Mouse (Mus musculus): ENCODE measurements around the gene Tmtc2.

DNA sequence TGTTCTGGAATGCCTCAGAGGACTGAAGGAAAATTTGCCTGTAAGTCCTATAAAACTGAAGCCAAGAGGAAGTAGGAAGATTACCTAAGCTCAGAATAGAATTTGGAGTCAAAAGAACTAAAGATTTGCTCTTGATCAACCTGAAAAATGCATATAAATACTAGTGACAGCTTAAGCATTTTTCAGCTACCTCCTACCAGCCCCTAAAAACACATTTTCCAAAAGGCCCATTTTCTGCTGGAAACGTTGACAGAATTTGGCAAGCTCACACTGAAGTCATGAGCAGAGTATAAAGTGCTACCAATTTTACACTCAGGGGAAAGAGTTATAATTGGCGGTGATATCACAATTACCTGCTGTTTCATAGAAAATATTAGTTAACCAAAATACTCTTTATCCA is 285.8 kb downstream of the Tmtc2 start:
- TF ChIP-seq CTCF (IDR thresholded peaks at IDR 0.05; ENCODE audit: low read depth) = no peak
- TF ChIP-seq EP300 (IDR thresholded peaks at IDR 0.05; ENCODE audit: low read depth) = no peak
